Mouse (Mus musculus) 416B (cell line): ENCODE measurements around the gene Ccdc159.

ENCODE experiments used
- DNase-seq: peaks from one replicate; pipeline ENCODE4 v3.0.0; 2011; ENCODE audit warnings: low read depth

Ccdc159 gene

GRCm38 (mm10) chr9:21935466-21936131 lies 8.3 kb downstream of the Ccdc159 start:
- DNase-seq: no peak

- DNase-seq: peak; percentile 26
Observed at GRCm38 (mm10) chr9:21936692-21937570, 9.7 kb downstream of the Ccdc159 start, which contains the start of gene Plppr2. Gene Plppr2 (plus strand): TSS chr9:21937033.

- DNase-seq: no peak
Observed at GRCm38 (mm10) chr9:21937711-21938175, 10.5 kb downstream of the Ccdc159 start.

GRCm38 (mm10) chr9:21938234-21938855 lies 11.1 kb downstream of the Ccdc159 start:
- DNase-seq: no peak

GRCm38 (mm10) chr9:21943046-21943445 lies 15.8 kb downstream of the Ccdc159 start:
- DNase-seq: no peak

GRCm38 (mm10) chr9:21943638-21944037 lies 16.4 kb downstream of the Ccdc159 start:
- no peak for DNase-seq

- DNase-seq: no peak
Observed at GRCm38 (mm10) chr9:21944267-21944666, 17.0 kb downstream of the Ccdc159 start.

DNA sequence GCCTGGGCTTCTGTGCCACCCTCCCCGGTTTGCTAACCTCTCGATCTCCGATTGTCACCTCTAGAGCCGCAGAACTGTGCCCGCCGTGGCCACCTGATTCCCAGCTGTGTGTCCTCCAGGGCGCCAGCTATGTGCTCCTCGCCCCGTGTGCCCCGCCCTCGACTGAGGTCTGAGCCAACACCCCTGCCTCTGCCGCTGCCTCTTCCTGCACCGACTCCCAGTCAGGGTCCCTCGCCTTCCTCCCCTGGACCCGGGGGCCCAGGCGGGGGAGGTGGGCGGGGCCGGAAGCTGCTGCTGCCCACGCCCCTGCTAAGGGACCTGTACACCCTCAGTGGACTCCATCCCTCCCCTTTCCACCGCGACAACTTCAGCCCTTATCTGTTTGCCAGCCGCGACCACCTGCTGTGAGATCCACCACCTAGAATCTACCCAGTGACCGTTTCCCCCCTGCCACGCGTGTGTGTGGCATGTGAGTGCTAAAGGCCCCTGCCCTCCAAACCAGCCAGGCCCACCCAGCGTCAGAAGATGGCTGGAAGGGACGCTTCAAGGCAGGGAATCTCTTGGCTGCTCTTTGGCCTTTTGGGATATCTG lies 20.4 kb downstream of the Ccdc159 start:
- no peak for DNase-seq

DNA sequence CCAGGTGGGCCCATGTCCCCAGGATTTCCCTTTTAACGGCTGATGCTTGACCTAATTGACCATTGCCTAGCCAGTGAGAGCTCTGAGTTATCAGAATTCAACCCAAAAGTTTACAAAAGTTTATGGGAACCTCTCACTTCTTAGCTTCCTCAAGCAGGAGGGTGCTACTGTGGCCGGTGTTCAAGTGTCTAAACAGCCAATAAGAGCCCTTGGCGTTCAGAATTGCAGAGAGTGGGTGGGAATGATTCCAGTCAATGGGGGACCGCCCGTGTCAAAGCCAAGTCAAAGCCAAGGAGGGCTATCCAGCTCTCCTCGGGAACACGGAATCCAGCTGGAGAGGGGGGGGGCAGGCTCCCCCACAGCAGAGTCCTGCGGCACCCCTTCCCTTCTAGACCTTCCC lies 20.9 kb downstream of the Ccdc159 start:
- DNase-seq: no peak

DNA sequence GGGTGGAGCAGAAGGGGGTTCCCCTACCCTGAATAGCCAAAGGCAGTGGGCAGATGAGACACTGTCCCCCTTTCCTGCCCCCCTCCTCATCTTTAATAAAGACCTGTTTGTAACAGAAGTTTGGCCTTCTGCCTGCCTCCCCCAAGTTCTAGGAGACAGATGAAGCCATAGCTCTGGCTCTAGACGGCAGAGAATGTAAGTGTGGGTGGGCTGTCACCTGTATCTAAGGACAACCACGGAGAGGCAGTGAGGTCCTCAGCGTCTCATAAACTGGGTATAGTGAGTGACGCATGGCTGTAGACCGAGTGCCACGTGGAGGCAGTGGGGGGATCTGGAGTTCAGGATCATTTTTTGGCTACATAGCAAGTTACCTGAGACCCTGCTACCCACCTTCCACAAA lies 21.5 kb downstream of the Ccdc159 start:
- DNase-seq: no peak

GRCm38 (mm10) chr9:21950322-21950721 lies 23.1 kb downstream of the Ccdc159 start:
- peak; percentile 66 for DNase-seq

DNA sequence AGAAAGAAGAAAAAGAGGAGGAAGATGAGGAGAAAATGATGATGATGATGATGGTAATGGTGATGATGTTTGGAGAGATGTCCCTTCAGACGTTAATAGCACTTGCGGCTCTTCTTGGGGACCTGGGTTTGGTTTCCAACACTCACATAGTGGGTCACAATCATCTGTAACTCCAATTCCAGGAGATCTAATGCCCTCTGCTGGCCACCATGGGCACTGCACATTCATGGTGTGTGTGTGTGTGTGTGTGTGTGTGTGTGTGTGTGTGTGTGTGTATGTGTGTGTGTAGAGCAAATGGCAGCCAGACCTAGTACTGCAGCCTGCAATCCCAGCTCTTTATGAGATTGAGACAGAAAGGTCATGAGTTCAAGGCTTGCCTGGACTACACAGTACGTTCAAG lies 24.7 kb downstream of the Ccdc159 start:
- peak; percentile 30 for DNase-seq

DNA sequence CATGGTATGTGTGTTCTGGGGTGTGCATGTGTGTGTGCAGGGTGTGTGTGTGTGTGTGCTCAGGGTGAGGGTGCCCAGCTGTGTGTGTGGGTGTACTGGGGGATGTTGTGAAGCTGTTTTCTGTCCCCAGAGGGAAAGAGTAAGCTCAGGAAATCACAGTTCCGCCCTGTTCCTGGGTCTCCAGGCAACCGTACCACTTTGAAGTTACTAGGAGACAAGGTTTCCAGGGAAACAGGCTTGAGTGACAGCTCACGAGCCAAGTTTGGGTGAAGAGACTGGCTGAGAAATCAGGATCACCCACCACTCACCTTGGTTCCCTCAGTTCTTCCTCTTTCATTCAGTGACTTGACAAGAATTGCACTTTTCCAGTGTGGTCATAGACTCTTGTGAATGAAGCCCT lies 26.3 kb downstream of the Ccdc159 start:
- peak; percentile 11 for DNase-seq

GRCm38 (mm10) chr9:21954635-21955034 lies 27.4 kb downstream of the Ccdc159 start:
- no peak for DNase-seq

GRCm38 (mm10) chr9:21955225-21955569 lies 27.9 kb downstream of the Ccdc159 start:
- DNase-seq: no peak

DNA sequence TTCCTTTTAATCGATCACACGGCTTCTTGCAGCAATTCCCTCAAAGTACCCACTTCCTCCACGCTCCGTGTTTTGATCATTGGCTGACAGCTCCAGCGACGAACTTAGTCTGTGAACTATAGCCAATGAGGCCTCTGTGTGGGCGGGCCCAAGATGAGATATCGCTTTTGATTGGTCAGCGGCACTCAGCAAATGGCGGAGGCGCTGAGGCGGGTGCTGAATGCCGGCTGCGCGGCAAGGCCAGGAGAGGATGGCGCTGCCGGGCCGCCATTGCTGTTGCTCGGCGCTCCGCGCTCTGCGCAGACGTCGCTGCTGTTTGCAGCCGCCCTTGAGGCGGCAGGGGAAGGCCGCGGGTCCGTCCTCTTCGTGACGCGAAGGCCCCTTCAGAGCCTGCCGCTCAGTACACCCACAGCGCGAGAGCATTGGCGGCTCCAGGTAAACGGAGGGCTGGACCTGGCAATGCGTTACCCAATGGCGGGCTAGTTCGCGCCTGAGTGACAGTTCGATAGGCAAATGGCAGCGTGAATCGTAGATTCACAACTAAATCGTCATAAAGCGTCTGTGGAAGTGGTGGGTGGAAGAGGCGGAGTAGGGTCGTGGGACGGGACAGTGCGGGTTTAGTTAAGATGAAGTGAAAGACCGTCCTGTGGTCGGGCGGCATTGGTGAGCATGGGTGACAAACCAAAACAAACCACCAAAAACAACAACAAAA lies 28.5 kb downstream of the Ccdc159 start, which contains the start of gene Swsap1:
Gene Swsap1, plus strand, starts transcription at position 186 of the 712 bp plus-strand sequence.
- peak; percentile 99 for DNase-seq

- DNase-seq: no peak
Observed at GRCm38 (mm10) chr9:21958372-21958771, 31.1 kb downstream of the Ccdc159 start.

DNA sequence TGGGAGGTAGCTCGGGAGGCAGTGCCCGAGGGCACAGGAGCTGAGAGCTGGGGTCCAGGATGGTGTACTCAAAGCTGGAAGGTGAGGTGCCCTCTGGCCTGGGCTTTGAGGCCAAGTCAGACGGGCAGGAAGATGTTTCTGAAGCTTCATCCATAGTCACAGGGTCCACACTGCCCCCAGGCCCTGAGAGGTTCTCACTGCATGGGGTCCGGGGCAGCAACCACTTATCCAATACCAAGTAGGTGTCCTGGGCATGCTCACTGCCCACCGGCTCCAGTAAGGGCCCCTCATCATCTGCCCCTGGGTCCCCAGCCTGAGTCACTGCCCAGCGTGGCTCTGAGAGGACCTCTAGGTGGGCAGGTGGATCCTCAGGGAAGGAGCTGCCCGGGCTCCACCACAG lies 32.0 kb downstream of the Ccdc159 start:
- no peak for DNase-seq

DNA sequence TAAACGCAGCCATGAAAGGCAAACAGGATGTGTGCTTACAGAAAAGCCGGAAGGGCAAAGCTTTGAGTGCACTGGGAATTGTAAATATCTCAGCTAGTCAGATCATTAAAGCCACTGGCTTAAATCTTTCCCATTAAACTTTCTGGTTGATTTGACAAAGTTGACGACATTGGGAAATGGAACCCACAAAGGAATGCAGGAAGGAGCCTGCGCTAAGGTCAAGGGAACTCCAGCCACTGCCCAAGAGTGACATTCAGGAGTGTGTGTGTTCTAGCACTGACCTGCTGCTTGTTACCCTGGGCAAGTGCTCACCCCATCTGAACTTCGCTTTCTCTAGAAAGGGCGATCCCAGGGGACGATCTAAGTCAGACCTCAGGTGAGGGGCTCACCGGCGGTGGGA lies 32.9 kb downstream of the Ccdc159 start:
- no peak for DNase-seq

DNA sequence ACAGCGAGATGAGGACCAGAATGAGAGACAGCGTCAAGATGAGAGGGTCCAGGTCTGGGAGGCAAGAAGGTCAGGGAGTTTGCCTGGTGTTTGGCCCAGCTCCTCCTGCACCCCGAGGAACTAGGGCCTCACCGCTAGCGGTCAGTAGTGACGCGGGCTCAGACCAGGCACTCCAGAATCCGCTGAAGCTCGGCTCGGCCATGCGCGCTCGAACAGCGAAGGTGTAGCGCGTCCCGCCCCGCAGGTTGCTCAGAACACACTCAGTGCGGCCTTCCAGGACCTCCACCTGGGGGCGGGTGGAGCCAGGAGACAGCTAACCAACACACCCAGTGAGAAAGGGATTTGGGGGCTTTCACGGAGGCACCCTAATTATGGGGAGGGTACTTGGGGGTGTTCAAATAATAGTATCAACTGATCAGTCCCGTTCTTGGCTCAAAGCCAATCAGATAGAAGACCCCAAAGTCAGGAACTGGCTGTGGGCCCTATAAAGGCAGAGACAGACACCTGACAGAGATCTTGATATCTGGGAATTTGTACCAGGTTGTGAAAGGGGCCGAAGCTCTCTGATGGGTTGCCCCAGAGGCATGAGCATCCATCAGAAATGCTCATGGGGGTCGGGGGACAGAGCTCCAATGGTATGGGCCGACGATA lies 33.4 kb downstream of the Ccdc159 start:
- DNase-seq: no peak

GRCm38 (mm10) chr9:21961366-21961980 lies 34.2 kb downstream of the Ccdc159 start:
- no peak for DNase-seq
